Mouse (Mus musculus) bone marrow, adult 2 months (tissue): ENCODE data around the gene Ctnnbl1. TPM values are rescaled to one million over a fixed set of nuclear protein-coding genes. Genes with fewer than 3 reads are reported as not detected.
A peak's percentile ranks its signal among the peaks of the same experiment; 100 is the strongest.

ENCODE experiments used
- H3K27ac ChIP-seq: fragments of 200-500 bp; 2 replicates; pipeline ENCODE4 v1.5.1; 2012; ENCODE audit warnings: low read depth, mild to moderate bottlenecking, control low read depth, inconsistent platforms, low read length; ENCODE audit not compliant: control insufficient read depth, poor library complexity, insufficient read depth
- H3K4me1 ChIP-seq: fragments of 200-500 bp; 2 replicates; pipeline ENCODE4 v1.6.1; 2011; ENCODE audit warnings: low read length; ENCODE audit not compliant: control insufficient read depth, insufficient read depth
- H3K4me3 ChIP-seq: fragments of 200-500 bp; replicated peaks from 2 replicates; pipeline ENCODE3; 2011; ENCODE audit warnings: mild to moderate bottlenecking, low read depth, low read length, control low read depth; ENCODE audit not compliant: control insufficient read depth
- CTCF ChIP-seq: fragments of 200-500 bp; IDR thresholded peaks from 2 replicates; pipeline ENCODE4 v1.5.1; 2011; ENCODE audit warnings: low read length, control low read depth; ENCODE audit not compliant: control insufficient read depth, insufficient read depth
- POLR2A ChIP-seq: fragments of 200-500 bp; IDR thresholded peaks from 2 replicates; pipeline ENCODE4 v1.6.1; 2011; ENCODE audit warnings: low read depth, mild to moderate bottlenecking, control low read depth, low read length, borderline replicate concordance; ENCODE audit not compliant: control insufficient read depth
- WGBS: fragments of 180-500 bp; shearing (Covaris S2); methylation state at CpG from one replicate; pipeline ENCODE4 v1.1.7; 2018; 5-methylcytosine and 5-hydroxymethylcytosine counted together
- polyA plus RNA-seq: library from polyadenylated mRNA; stranded (reverse); fragments of >200 nt; gene quantifications from 2 replicates; pipeline ENCODE4 v1.2.4, GENCODE M21; 2011; ENCODE audit warnings: low replicate concordance; ENCODE audit not compliant: missing spikeins, insufficient read depth, insufficient read length

Ctnnbl1 gene
- polyA plus RNA-seq, 1 experiment, result 17.4 TPM

DNA sequence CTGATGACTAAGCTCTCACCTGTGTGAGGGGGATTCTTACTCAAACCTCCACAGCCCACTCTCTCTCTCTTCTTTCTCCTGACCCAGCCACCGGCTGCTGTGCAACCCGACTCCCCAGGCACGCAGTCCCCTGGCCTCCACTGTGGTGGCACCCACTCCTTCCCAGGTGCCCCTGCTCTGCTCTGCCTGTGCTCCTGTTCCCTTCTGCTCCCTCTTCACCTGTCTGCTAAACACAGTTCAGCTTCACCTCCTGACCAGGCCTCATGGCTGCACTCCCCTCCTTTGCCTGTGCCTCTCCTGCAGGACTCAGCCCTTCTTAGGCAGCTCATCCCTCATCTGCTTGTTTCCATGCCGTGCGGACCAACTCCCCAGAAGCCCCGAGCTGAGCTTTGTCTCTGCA, 92.9 kb downstream of the Ctnnbl1 start:
- Histone ChIP-seq H3K27ac (no peak overlapping the region), H3K4me1 (no peaks in the 10 kb centered on the region), H3K4me3 (no peak overlapping the region)
- TF ChIP-seq POLR2A, result no peak
- TF ChIP-seq CTCF, result no peak
- 91% methylated on average over 6 of the region's 6 CpGs for WGBS

DNA sequence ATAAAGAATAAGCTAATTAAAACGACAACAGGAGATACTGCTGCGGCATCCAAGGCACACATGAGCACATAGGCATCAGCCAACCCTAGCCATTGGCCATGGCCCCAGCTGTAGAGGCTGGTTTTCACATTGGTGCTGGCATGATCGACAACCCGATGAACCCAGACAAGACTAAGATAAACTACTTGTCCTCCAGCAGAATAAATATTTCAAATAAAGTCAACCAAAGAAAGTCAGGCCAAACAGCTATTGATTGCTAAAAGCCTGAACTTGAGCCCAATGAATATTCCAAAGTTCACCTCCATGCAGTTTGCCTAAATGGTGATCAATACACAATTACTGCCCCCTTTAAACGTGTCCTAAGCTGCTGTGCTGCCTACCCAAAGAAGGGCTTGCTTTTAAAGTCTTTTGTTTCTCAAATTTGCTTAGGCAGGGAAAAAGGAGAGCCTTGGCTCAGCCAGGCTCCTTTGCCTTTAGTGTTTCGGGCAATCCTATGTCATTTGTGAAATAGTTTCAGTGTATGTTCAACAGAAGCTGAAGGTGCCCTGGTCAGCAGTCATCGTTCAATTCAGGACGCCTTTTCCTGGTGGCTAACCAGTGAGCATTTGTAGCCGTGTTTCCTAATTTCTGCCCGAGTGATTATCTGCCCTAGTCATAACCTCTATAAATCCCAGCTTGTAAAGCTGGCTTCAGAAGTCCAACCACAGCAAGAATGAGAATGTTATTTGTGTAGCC, 93.6 kb downstream of the Ctnnbl1 start:
- Histone ChIP-seq H3K4me1 (no peaks in the 10 kb centered on the region), H3K27ac (no peak overlapping the region), H3K4me3 (no peak overlapping the region)
- 88% methylated on average over 10 of the region's 10 CpGs for WGBS
- TF ChIP-seq POLR2A (no peak), CTCF (no peak)

DNA sequence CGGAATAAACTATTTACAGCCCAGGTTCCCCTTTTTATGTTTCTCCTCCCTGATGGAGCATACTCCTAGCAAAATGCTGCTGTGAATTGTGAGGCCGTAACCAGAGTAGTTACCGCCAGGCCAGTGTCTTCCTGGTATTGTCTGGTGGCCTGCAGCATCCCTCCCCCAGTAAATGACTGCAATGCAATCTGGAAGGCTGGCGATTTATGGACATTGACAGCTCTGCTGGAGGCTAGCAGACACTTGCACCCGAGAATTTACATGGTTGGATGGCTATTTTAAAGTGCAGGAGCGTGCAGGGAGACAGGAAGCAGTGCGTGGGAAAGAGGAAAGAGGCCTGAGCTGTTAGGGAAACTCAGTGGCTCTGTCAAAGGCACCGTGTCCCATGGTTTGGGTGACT, 99.8 kb downstream of the Ctnnbl1 start:
- Histone ChIP-seq H3K4me1 (peaks cover 6% of the 10 kb centered on the region; the same call in 1 of the 2 replicates), H3K27ac (no peak overlapping the region), H3K4me3 (no peak overlapping the region)
- 87% methylated on average over 8 of the region's 8 CpGs for WGBS
- no peak for TF ChIP-seq POLR2A
- TF ChIP-seq CTCF, result no peak

DNA sequence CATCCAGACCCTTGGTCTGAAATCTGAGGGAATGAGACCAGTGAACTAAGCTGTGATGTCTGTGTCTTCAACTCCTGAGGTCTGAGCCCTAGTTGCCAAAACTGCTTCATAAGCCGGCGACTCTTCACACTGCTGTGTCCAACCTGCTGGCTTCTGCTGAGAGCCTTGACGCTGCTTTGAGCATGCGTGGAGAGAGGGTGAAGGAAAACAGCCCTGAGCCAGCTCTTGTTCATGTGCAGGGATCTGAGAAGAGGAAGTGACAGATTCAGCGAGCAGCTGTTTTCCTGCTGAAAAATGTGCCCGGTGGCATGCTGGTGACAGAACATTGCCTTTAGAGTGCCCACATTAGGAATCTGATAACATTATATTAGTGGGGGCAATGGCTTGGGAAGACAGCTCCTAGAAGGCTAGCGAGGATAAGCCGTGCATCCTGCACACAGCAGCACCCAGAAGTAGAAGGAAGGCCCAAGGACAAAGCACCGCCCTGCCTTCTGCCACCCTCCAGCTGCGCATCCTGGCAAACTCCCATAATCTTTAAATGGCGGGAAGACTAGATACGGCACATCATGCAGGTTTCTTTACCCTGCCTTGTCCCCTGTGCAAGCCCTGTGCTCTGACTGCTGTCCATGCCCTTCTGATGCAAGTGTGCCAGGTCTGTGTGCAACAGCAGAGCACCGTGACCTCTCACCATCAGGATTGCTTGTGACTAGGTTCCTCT, 101.2 kb downstream of the Ctnnbl1 start:
- 63% methylated on average over 13 of the region's 13 CpGs for WGBS
- Histone ChIP-seq H3K4me3 (no peak overlapping the region), H3K4me1 (peaks cover 6% of the 10 kb centered on the region; the same call in 1 of the 2 replicates), H3K27ac (no peak overlapping the region)
- TF ChIP-seq POLR2A (no peak), CTCF (no peak)

DNA sequence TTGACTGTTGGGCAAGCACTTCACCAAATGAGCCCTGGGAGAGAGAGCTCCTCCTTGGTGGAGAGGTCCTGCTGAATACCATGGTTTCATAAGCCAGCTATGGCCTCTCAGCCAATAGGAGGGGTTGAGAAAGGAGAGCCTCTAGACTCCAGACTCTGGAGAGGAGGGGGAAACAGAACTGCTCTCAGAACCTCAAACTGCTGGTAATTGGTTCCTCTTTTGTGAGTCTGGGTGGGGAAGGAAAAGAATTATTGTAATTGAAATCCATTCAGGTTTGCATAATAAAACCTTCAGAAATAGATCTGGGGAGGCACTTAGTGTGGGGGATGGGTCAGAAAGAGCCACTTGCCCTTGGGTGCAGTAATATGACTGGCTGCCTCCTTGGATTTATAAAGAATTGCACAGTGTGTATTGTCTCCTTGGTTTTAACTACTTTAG, 103.5 kb downstream of the Ctnnbl1 start:
- H3K4me3 ChIP-seq, result no peak overlapping the region
- H3K4me1 ChIP-seq, result peaks cover 9% of the 10 kb centered on the region; the same call in 1 of the 2 replicates
- TF ChIP-seq CTCF, result no peak
- no peak for TF ChIP-seq POLR2A
- H3K27ac ChIP-seq, result no peak overlapping the region

DNA sequence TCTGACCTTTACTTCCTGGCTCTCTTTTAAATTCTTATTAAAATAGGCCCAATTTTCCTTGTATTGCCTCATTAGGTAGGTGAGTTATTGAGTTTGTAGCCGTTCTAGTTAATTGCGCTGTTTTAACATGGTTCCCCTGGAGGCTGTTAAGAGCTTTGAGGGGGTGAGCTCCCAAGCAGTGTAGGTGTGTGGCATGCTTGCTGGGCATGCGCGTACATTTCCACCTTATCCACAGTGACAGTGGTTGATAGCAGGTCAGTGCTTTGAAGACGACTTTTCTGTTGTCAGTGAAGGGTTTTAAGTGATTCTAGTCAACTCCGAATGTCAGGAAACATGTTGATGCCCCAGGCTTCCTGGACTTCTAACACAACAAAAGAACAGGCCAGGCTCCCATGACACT, 103.9 kb downstream of the Ctnnbl1 start:
- 70% methylated on average over 6 of the region's 6 CpGs for WGBS
- no peak for TF ChIP-seq CTCF
- no peak for TF ChIP-seq POLR2A
- H3K27ac ChIP-seq, result peak overlapping the region; percentile 38; the same call in 1 of the 2 replicates
- no peak overlapping the region for H3K4me3 ChIP-seq
- H3K4me1 ChIP-seq, result peaks cover 9% of the 10 kb centered on the region; the same call in 1 of the 2 replicates

DNA sequence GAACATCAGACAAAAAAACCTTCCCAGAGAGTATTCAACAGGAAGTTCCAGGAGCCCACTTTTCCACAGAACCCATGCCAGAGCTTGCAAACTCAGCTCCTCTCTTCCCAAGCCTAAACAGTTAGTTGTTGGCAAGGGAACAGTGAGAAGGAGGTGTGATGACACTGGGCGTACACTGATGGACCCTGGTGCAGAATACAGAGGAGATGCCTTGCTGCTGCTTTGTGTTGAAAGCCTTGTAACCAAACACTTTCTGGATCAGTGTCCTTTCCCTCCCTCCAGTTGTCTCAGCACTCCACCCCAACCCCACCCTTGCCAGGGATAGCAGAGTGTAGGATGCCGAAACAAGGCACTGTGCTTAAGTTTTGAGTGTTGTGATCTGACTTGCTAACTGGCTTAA, 107.5 kb downstream of the Ctnnbl1 start:
- Histone ChIP-seq H3K4me3 (no peak overlapping the region), H3K4me1 (peaks cover 11% of the 10 kb centered on the region; the same call in 1 of the 2 replicates), H3K27ac (no peak overlapping the region)
- WGBS, result 84% methylated on average over 2 of the region's 2 CpGs
- no peak for TF ChIP-seq CTCF
- TF ChIP-seq POLR2A, result no peak

DNA sequence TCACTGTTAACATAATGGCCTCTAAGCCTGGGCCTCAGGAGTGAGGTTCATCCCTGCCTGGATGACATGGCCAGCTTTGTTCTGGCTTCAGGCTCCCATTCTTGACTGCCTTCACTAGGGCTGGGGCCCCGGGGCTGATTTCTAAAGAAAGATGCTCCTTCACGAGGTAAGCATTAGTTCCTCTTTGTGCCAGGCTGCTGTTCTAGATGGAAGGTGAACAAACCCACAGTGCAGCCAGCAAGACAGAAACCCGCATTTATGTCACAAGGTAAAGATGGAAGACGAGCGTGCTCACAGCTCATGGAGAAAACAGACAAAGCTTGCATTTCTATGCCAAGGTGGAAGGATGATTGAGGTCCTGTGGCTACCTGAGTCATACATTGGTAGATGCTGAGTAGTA, 108.6 kb downstream of the Ctnnbl1 start:
- Histone ChIP-seq H3K4me3 (no peak overlapping the region), H3K27ac (no peak overlapping the region), H3K4me1 (peaks cover 11% of the 10 kb centered on the region; the same call in 1 of the 2 replicates)
- WGBS, result 37% methylated on average over 5 of the region's 5 CpGs
- TF ChIP-seq POLR2A, result no peak
- no peak for TF ChIP-seq CTCF
